Mouse (Mus musculus) brain, embryonic 14.5 days (tissue): ENCODE results near the gene Chst3. TPM values are rescaled to one million over a fixed set of nuclear protein-coding genes. Genes with fewer than 3 reads are reported as not detected.
"Not testable (repeated sequence)": the region's sequence is repeated elsewhere in the genome, so short reads cannot be mapped to it uniquely, and the experiment has no call there.

Source experiments
- DNase-seq: peaks from one replicate; pipeline ENCODE4 v3.0.0-alpha.2; 2011; ENCODE audit warnings: low read depth
- CTCF ChIP-seq: fragments of 200-500 bp; IDR thresholded peaks from 2 replicates; pipeline ENCODE4 v1.5.1; 2012; ENCODE audit warnings: inconsistent platforms, mild to moderate bottlenecking, moderate library complexity, borderline replicate concordance; ENCODE audit not compliant: insufficient read depth, insufficient read length; ENCODE audit errors: extremely low read depth
- POLR2A ChIP-seq: fragments of 200-500 bp; IDR thresholded peaks from 2 replicates; pipeline ENCODE4 v1.6.1; 2012; ENCODE audit warnings: mild to moderate bottlenecking, inconsistent platforms, borderline replicate concordance; ENCODE audit not compliant: poor library complexity, insufficient read depth, insufficient read length, severe bottlenecking; ENCODE audit errors: extremely low read depth
- polyA plus RNA-seq: library from polyadenylated mRNA; depleted of rRNA; stranded (reverse); fragments of >200 nt; gene quantifications from 2 replicates; pipeline ENCODE4 v1.2.3, GENCODE M21; 2012

Gene Chst3
- polyA plus RNA-seq, 1 experiment, result 4.6 TPM

DNA sequence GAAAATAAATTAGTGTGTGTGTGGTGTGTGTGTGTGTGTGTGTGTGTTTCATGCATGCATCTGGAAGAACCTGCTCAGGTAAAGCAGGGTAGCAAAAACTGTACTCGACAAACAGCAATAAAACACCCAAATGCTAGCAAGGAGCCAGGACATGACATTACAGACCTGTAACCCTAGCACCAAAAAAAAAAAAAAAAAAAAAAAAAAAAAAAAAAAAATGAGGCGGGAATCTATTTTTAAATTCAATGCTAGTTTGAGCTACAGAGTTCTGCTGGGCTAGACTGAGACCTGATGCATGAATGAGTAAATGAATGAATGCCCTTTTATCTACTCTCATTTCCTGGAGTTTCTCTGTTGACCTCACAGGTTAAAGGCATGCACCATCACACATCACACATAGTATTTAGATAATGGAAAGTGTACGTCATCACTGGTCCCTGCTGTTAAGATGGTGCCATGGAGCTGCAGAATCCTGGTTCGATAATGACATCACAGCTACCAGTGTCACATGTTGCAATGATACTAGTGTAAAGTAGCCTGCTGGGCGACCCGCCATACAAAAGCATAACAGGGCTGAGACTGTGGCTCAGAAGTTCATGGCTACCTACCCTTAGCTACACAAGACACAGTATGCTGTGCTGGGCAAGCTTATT lies 29.4 kb downstream of the Chst3 start:
- no peak for DNase-seq
- TF ChIP-seq POLR2A (no peak), CTCF (no peak)

DNA sequence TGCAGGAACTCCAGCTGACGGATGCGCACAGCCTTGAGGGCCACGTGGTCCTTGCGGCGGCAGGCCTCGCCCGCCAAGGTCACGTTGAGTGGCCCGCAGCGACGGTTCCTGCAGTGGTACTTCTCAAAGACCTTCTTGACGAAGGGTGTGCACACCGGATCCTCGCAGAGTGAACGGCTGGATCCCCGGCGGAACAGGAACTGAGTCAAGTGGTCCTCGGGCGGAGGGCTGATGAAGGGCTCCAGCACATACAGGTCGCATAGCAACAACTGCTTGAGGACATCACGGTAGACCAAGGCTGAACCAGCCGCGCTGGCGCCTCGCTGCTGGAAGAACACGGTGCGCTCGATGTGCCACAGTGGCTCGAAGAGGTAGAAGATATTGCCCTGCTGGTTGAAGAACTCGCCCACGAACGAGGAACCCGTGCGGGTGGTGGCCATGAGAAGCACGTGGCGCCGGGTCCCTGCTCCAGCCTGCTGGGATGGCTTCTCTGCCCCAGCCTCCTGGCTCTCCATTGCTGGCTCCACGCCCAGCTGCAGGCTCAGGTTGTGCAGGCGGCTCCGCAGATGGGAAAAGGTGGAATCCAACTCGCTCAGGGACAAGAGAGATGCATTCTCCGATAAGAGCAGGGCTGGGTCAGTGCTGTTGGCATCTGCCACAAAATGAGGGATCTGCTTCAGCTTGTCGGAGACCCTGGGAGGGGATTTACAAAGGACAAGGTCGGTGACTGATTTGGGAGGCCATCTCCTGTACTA lies 32.7 kb downstream of the Chst3 start:
- TF ChIP-seq POLR2A (no peak), CTCF (no peak)
- no peak for DNase-seq

DNA sequence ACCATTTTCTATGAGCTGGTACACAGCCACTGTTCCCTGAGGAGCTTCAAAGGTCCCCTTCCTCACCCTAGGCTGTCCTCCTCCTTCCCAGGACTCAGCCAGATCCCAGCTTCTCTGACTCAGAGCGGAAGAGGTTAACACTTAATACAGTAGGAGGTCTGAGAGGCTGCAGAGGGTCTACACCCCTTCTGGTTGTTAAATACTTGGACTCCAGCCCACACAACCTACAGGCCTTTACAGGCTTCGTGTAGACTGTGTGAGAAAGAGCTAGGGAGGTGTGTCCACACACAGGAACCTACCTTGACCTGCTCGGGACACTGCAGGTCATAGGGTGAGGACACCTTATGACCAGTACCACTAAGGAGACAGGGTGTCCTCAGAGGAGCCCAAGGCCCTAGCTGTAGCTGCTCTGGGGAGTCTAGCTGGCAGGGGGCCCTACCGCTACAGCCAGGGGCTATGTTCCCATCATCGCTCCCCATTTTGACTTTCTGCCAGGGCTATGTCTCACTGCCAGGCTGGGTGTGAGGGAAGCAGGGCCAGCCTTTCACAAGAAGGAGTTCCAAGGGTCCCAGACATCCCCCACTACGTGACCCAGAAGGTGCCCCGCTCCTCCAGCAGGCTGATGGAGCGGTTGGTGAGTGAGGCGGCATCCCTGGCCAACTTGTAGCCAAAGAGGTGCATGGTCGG lies 33.9 kb downstream of the Chst3 start:
- peak; percentile 64 for DNase-seq
- TF ChIP-seq POLR2A (no peak), CTCF (no peak)

DNA sequence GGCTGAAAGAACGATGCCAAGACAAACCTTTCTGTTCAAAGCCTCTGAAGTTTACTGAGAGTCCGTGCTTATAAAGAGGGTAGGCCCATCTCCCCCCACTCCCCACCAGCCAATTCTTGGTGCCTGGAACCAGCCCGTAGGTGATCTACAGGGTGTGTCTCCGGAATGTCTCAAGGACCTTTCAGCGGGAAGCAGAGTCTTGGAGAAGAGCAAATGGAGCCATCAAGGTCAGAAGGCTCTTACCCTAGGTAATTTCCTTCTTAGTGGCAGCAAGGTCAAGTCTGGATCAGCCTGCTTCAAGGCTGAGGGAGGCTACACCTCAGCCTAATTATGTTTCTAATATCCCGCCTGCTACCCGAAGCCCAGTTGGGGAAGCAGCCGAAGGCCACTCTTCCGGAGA lies 43.8 kb downstream of the Chst3 start:
- not testable (repeated sequence) for DNase-seq

DNA sequence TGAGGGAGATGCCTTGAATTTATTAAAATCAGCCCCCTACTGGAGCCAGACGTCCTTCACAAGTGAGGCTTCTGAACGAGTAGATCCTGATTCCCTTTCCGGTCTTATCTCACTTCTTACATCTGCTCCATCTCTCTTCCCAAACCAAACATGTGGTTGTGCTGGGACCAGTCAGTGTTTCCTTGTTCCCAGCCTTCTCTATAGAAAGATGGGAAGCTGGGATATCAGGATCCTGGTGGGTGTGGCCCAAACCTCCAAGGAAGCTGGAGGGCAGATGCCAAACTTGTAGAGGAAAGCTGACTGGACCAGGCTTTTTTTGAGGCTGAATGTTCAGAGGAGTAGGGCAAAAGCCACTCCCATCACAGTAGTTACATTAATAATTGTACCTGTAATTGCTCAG lies 44.6 kb downstream of the Chst3 start:
- DNase-seq, result no peak

DNA sequence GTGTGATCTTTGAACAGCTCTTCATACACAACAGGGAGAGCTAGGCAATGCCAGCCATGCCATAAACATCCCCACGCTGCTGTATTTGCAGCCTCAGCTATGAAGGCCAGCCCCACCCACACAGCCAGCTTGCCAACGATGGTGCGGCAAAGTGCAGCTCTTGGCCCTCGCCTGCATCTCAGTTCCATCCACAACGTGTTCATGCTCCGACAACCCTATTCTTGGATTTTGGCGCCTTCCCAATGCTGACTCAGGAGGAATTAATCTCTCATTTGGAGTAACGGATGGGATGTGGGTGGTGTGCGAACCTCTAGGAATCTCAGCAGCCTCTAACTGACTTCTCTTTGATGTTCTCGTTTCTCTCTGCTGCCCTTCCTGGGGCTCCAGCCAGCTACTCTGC lies 46.0 kb downstream of the Chst3 start:
- TF ChIP-seq CTCF (no peak), POLR2A (no peak)
- peak; percentile 92 for DNase-seq

More for the DNA sequence above, 44.6 kb downstream of the Chst3 start:
- TF ChIP-seq POLR2A (no peak), CTCF (no peak)

DNA sequence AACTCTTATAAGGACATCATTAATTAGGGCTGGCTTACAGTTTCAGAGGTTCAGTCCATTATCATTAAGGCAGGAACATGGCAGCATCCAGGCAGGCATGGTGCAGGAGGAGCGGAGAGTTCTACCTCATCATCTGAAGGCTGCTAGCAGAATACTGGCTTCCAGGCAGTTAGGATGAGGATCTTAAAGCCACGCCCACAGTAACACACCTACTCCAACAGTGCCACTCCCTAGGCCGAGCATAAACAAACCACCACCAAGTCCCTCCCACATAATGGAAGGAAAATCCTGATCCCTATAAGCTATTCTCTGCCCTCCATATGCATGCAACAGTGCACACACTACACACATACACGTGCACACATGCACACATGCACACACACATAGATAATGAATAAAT lies 46.8 kb downstream of the Chst3 start:
- no peak for TF ChIP-seq POLR2A
- TF ChIP-seq CTCF, result no peak
- DNase-seq, result no peak

DNA sequence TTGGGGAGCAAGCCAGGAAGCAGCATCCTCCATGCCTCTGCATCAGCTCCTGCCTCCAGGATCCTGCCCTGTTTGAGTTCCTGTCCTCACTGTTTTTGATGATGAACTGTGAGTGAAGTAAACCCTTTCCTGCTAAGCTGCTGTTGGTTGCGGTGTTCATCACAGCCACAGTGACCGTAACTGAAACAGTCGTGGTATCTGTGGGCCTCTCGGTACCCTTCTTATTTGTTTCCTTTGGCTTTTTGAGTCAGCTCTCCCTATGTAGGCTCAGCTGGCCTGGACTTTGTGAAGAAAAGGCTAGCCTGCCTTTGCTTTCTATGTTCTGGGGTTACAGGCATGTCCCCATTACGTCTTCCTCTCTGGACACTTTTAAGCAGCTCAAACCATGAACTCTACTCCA lies 47.7 kb downstream of the Chst3 start:
- TF ChIP-seq POLR2A, result no peak
- TF ChIP-seq CTCF, result no peak
- DNase-seq, result no peak

DNA sequence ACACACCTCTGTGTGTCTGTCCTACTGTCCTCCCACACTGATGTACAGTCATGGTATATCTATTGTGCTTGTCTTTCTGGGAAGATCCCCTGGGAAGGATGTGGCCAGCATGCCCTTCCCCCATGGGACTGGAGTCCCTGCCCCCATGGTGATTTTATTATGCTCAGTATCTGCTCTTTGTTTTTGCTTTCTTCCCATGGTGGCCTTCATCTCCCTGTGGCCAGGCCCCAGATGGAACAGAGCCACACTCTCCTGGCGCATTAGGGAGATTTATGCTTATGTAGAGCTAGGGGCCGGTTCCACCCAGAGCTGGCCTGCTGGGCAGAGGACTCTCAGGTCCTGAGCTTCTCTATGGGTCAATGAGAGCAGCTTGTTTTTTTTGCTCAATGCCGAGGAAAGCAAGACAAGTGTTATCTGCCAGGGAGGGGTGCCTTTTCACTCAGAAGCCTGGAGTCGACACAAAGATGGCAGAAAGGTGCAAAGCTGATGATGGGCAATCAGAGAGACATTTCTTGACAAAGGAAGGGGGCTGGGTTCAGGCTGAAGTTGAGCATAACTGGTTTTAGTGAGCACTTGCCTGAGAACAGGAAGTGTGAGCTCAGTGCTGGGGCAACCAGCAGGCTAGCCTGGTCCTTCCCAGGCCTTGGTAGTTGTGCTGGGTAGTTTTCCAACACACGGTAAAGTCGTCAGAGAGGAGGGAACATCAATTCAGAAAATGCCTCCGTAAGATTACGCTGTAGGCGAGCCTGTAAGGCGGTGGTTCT lies 48.6 kb downstream of the Chst3 start:
- no peak for TF ChIP-seq CTCF
- TF ChIP-seq POLR2A, result no peak
- DNase-seq, result no peak

DNA sequence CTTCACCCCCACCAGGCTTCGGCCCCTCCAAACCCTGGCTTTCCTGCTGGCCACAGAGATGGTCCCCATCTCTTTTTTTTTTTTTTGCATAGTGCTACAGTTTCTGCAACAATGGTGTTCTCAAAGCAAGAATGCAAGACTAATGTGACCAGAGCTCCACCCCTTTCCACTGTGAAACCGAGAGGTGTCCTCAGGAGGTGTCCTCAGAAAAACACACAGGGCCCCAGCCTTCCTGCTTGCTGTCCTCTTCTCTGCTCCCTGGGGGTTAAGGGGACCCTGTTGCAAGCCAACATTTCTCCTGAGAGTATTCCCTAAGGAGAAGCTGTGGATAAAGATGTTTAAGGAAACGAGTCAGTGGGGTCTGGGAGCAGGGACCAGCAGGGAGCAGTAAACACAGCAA lies 50.1 kb downstream of the Chst3 start:
- DNase-seq, result no peak
- TF ChIP-seq POLR2A, result no peak
- no peak for TF ChIP-seq CTCF

DNA sequence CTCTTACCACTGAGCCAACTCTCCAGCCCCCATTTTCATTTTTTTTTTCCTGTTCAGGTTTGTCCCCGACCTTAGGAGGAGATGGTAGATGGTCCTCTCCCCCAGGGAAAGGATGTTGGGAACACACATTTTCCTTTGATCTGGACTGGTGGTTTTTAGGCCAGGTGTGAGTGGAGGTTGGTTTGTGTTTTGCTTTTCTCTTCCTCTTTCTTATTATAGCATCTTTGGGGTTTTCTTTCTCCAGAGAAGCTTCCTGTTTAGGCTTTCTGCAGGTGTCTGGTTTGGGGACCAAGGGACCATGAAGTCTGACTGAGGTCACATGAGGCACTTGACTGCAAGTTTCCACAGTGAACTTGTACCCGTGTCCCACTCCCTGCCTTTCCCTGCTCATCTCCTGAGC lies 50.8 kb downstream of the Chst3 start:
- DNase-seq, result no peak
- TF ChIP-seq POLR2A (no peak), CTCF (no peak)

DNA sequence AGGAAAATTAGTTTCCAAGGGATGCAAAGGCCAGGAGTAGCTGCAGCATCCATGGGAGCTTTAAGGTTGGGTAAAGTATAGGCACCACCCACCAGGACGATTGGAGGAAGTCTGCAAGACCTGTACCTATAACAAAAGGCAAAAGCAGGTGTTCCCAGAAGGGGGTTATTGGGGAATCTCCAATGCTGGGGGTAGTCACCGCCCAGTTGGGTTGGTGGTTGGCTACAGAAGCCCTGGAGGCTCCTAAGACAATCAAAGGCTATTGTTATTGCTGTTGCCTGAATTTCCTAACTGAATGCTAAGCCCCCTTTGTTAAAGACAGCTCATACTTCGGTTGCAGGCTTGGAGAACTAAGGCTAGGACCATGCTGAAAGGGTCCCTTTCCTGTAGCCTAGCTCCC lies 53.0 kb downstream of the Chst3 start:
- DNase-seq, result no peak
- TF ChIP-seq POLR2A (no peak), CTCF (no peak)

DNA sequence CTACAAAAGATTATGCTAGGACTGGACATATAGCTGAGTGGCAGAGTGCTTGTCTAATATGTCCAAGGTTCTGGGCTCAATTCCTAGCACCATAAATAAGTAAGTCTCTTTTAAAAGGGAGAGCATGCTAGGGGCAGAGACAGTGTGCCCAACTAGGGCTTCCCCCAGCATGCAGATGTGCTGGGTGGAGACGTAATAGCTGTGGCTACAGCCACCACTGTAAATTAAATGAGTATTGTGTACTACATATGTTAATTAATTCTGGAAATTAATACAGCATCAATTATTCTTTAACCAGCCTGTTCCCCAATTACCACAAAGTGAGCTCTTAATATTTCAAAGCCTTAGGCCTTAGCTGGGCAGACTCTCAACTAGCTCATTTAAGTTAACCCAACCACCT lies 54.2 kb downstream of the Chst3 start:
- no peak for DNase-seq
- no peak for TF ChIP-seq POLR2A
- no peak for TF ChIP-seq CTCF

DNA sequence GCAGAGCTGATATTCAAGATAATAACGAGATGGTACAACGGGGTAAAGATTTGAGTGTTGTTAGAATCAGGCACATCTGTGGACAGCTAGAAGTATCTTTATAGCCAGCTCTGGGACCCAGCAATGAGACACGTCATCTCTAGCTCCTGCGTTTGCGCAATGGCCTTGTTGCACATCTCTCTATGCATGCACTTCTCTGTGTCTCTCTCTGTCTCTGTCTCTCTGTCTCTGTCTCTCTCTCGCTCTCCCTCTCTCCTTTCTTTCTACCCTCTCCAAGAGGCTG lies 56.1 kb downstream of the Chst3 start:
- DNase-seq, result no peak
- TF ChIP-seq POLR2A, result no peak
- no peak for TF ChIP-seq CTCF

DNA sequence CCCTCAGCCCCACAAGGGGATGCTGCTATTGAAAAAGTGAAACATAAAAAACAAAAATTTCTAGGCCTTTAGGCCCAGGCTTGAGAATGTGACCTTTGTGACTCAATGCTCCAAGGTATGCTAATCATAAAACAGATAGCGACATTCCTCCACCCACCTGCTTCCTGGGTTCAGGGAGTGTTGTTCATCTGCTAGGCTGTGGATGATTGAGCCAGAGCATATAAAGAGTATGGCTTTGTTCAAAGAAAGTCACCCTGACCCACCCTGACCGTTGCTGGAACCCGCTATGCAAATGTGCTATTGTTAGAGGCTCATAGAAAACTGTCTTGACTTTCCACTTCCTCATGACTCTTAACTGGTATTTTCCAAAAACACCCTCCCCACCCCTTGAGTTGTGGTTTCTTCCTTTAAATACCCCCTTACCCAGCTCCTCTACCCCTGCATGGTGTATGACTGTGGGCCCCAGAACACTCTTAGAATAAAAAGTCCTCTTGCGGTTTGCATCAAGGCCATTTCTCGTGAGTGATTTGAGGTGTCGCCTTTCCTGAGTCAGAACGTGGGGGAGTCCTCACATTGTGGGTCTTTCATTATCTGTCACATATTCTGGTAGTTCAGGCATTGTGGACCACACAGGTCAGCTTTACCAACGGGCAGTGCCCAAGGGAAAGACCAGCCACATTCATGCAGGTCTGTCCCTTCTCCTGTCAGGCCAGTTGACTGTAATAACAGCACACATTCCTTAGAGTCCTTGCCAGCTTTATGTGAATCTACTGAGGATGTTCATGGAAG lies 56.7 kb downstream of the Chst3 start:
- DNase-seq, result not testable (repeated sequence)

DNA sequence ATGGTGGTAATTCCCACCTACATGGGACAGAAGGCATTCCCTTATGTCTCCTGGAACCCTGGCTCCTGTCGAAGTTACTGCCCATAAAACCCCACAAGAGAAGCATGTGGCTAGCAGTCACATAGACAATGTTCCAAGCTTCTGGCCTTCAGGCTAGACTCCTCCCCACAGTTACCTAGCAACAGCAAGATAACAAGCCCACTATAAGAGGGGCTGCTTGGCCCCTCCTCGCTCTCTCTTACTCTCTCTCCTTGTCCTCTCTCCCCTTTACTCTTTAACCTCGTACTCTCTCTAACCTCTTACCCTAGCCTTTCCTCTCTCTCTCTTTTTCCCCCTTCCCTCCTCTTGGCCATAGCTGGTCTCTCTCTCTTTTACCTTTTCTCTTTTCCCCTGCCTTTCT lies 57.7 kb downstream of the Chst3 start:
- not testable (repeated sequence) for DNase-seq
